Mouse (Mus musculus): ENCODE results near the gene Krt26. TPM values are rescaled to one million over a fixed set of nuclear protein-coding genes. Genes with fewer than 3 reads are reported as not detected.
A peak's percentile ranks its signal among the peaks of the same experiment; 100 is the strongest.

The Krt26 gene
- polyA plus RNA-seq, 1 experiment from 2014 or later, result not detected

DNA sequence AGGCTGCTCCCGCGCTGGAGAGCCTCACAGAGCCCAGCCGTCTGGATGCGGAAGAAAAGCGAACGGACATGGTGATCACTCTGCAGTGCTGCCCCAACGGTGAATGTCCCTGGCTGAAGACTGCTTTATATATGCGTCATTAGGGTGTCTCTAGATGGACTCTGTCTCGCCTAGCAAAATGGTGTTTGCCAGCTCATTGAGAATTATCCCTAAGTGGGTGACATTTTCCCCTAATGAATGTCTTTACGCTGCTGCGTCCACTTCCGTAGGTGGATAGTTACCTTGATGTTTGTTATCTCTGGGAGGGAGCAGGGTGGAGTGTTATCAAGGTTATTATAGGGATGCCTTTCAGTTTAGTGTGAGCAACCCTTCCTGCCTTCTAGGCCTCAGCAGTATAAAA is 13.2 kb upstream of the Krt26 start, which contains the start of gene Krt27:
Gene Krt27, minus strand, starts transcription at position 101 of the 400 bp plus-strand sequence.
- H3K36me3 ChIP-seq (ENCODE audit: control insufficient read depth, insufficient read depth, low read length), result no peaks in the 10 kb centered on the region
- no peaks in the 10 kb centered on the region for H3K27me3 ChIP-seq (ENCODE audit: control insufficient read depth, insufficient read depth, low read length)
- no peak for ATAC-seq (ENCODE audit: insufficient read depth, low FRiP score)
- WGBS, result 67% methylated on average over 12 of the region's 12 CpGs
- no peaks in the 10 kb centered on the region for H3K9me3 ChIP-seq (replicated peaks; ENCODE audit: control insufficient read depth, low read length)
- no peak within 1 kb of the TSS for H3K27ac ChIP-seq (ENCODE audit: low read length)
- H3K4me3 ChIP-seq (replicated peaks; ENCODE audit: low read length), result no peak within 1 kb of the TSS
- H3K4me1 ChIP-seq (ENCODE audit: control insufficient read depth, insufficient read depth, low read length), result no peaks in the 10 kb centered on the region
- no peak within 1 kb of the TSS for H3K4me2 ChIP-seq (ENCODE audit: low read depth, low read length)
- no peak within 1 kb of the TSS for H3K9ac ChIP-seq (ENCODE audit: low read length)

DNA sequence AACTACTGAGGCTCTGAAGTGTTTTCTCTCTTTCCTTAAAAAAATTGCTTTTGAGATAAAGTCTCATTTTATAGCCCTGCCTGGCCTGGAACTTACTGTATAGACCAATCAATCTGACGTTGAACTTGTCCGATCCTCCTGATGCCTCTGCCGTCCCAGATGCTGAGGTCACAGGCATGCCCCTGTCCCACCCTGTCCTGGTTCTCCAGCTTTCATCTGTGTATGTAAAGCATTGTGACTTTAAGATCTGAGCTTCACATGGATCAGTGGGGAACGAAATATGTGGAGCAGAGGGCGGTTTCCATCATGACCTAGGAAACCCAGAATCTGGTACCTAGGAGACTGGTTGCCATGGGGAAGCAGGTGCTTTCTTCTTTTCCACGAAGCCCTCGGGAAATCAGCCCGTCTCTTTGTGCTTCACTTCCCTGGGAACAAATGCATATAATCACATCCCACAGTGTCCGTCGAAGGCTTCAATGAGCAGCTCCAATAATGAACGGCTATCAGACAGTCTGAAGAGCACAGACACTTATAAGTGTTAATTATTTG is 1.6 kb upstream of the Krt26 start:
- no peak for ATAC-seq (ENCODE audit: insufficient read depth, low FRiP score)
- Histone ChIP-seq H3K9ac (ENCODE audit: low read length) (no peak overlapping the region), H3K4me2 (ENCODE audit: low read depth, low read length) (no peak overlapping the region), H3K4me3 (replicated peaks; ENCODE audit: low read length) (no peak overlapping the region), H3K36me3 (ENCODE audit: control insufficient read depth, insufficient read depth, low read length) (no peaks in the 10 kb centered on the region), H3K4me1 (ENCODE audit: control insufficient read depth, insufficient read depth, low read length) (no peaks in the 10 kb centered on the region), H3K27me3 (ENCODE audit: control insufficient read depth, insufficient read depth, low read length) (no peaks in the 10 kb centered on the region), H3K27ac (ENCODE audit: low read length) (no peak overlapping the region), H3K9me3 (replicated peaks; ENCODE audit: control insufficient read depth, low read length) (no peaks in the 10 kb centered on the region)
- 81% methylated on average over 11 of the region's 11 CpGs for WGBS

DNA sequence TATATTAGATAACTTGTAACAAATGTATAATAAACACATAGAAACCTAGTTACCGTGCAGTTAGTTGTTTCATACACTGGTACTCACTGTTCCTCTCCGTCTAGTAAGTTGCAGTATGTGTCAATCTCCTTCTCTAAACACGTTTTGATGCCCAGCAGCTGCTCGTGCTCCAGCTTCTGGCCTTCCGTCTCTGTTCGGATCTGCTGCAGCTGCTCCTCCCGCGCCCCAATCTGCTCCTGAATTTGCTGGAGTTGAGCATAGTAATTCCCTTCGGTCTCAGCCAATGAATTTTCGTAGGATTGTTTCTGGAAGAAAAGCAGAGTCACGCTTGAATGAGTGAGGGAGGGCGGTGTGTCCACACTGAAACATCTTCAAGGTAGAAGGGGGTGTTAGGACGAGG is 4.3 kb downstream of the Krt26 start:
- 47% methylated on average over 13 of the region's 13 CpGs for WGBS

DNA sequence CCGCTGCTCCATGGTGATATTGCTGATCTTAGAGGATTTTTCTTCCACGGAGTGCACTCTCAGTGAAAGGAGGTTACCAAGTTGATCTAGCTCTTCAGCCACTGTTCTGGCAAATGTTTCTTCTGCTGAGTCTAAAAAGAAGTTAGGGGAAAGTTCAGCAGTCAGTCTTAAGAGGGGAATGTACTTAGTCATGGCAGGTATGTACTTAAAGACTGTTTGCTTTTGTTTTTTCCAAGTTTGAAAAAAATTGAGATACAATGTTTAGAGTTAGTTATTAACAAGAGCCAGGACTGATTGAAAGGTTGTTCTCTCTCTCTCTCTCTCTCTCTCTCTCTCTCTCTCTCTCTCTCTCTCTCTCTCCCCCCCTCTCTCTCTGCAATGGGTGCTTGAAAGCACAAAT is 8.1 kb downstream of the Krt26 start:
- Histone ChIP-seq H3K36me3 (ENCODE audit: control insufficient read depth, insufficient read depth, low read length) (no peaks in the 10 kb centered on the region), H3K9ac (ENCODE audit: low read length) (no peak overlapping the region), H3K27me3 (ENCODE audit: control insufficient read depth, insufficient read depth, low read length) (no peaks in the 10 kb centered on the region), H3K4me1 (ENCODE audit: control insufficient read depth, insufficient read depth, low read length) (no peaks in the 10 kb centered on the region; the same call in 1 of the 2 replicates), H3K4me2 (ENCODE audit: low read depth, low read length) (no peak overlapping the region), H3K4me3 (replicated peaks; ENCODE audit: low read length) (no peak overlapping the region), H3K27ac (ENCODE audit: low read length) (no peak overlapping the region), H3K9me3 (replicated peaks; ENCODE audit: control insufficient read depth, low read length) (no peaks in the 10 kb centered on the region)
- WGBS, result 37% methylated on average over 2 of the region's 2 CpGs
- ATAC-seq (ENCODE audit: insufficient read depth, low FRiP score), result no peak

More for the DNA sequence above, 4.3 kb downstream of the Krt26 start:
- no peaks in the 10 kb centered on the region for H3K36me3 ChIP-seq (ENCODE audit: control insufficient read depth, insufficient read depth, low read length)
- ATAC-seq (ENCODE audit: insufficient read depth, low FRiP score), result no peak
- no peak overlapping the region for H3K9ac ChIP-seq (ENCODE audit: low read length)
- H3K27me3 ChIP-seq (ENCODE audit: control insufficient read depth, insufficient read depth, low read length), result no peaks in the 10 kb centered on the region
- H3K9me3 ChIP-seq (replicated peaks; ENCODE audit: control insufficient read depth, low read length), result no peaks in the 10 kb centered on the region
- H3K4me2 ChIP-seq (ENCODE audit: low read depth, low read length), result no peak overlapping the region
- no peak overlapping the region for H3K4me3 ChIP-seq (replicated peaks; ENCODE audit: low read length)
- H3K4me1 ChIP-seq (ENCODE audit: control insufficient read depth, insufficient read depth, low read length), result no peaks in the 10 kb centered on the region; the same call in 1 of the 2 replicates
- H3K27ac ChIP-seq (ENCODE audit: low read length), result no peak overlapping the region

DNA sequence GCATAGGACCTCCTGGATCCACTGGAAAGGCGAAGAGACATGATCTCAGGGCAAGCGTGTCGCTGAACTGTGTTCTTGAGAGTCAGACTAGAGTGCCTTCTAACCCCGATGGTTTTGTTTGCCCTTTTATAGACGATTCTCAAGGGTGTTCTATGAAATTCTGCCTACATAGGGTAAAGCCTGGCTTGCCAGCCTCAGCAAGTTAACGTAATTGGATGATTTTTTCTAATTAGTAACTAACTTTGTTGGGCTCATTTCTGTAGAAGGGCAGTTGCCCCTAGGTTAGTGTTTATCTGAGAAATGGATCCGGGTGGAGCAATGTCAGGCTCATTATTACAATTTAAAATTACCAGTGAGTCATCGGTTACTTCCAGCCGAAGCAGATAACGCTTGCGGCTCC is 14.9 kb downstream of the Krt26 start, which contains the start of gene Krt25:
Gene Krt25, minus strand, starts transcription at position 101 of the 400 bp plus-strand sequence.
- no peak within 1 kb of the TSS for H3K4me2 ChIP-seq (ENCODE audit: low read depth, low read length)
- H3K4me1 ChIP-seq (ENCODE audit: control insufficient read depth, insufficient read depth, low read length), result peaks cover 3% of the 10 kb centered on the region; the same call in 1 of the 2 replicates
- no peaks in the 10 kb centered on the region for H3K36me3 ChIP-seq (ENCODE audit: control insufficient read depth, insufficient read depth, low read length)
- no peaks in the 10 kb centered on the region for H3K9me3 ChIP-seq (replicated peaks; ENCODE audit: control insufficient read depth, low read length)
- WGBS, result 89% methylated on average over 11 of the region's 11 CpGs
- no peak for ATAC-seq (ENCODE audit: insufficient read depth, low FRiP score)
- no peak within 1 kb of the TSS for H3K4me3 ChIP-seq (replicated peaks; ENCODE audit: low read length)
- no peak within 1 kb of the TSS for H3K27ac ChIP-seq (ENCODE audit: low read length)
- no peaks in the 10 kb centered on the region; the same call in 1 of the 2 replicates for H3K27me3 ChIP-seq (ENCODE audit: control insufficient read depth, insufficient read depth, low read length)
- H3K9ac ChIP-seq (ENCODE audit: low read length), result no peak within 1 kb of the TSS

DNA sequence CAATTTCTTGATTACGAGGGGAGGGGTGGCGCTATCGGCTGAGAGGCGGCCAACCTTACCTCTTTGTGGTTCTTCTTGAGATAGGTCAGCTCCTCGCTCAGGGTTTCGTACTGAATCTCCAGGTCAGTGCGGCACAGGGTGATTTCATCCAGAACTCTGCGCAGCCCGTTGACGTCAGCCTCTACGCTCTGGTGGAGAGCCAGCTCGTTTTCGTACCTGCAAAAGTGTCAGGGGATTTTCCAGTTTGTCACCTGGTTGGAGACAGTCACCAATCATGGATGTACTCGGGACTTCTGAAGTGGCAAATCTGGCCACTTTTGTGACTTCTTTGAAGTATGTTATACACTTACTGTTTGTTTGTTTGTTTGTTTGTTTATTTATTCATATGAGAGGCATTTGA is 16.7 kb downstream of the Krt26 start:
- Histone ChIP-seq H3K4me3 (replicated peaks; ENCODE audit: low read length) (no peak overlapping the region), H3K9ac (ENCODE audit: low read length) (no peak overlapping the region), H3K27ac (ENCODE audit: low read length) (no peak overlapping the region), H3K4me2 (ENCODE audit: low read depth, low read length) (no peak overlapping the region), H3K36me3 (ENCODE audit: control insufficient read depth, insufficient read depth, low read length) (no peaks in the 10 kb centered on the region), H3K9me3 (replicated peaks; ENCODE audit: control insufficient read depth, low read length) (no peaks in the 10 kb centered on the region), H3K27me3 (ENCODE audit: control insufficient read depth, insufficient read depth, low read length) (no peaks in the 10 kb centered on the region; the same call in 1 of the 2 replicates), H3K4me1 (ENCODE audit: control insufficient read depth, insufficient read depth, low read length) (peaks cover 3% of the 10 kb centered on the region; the same call in 1 of the 2 replicates)
- 89% methylated on average over 14 of the region's 14 CpGs for WGBS
- ATAC-seq (ENCODE audit: insufficient read depth, low FRiP score), result no peak

DNA sequence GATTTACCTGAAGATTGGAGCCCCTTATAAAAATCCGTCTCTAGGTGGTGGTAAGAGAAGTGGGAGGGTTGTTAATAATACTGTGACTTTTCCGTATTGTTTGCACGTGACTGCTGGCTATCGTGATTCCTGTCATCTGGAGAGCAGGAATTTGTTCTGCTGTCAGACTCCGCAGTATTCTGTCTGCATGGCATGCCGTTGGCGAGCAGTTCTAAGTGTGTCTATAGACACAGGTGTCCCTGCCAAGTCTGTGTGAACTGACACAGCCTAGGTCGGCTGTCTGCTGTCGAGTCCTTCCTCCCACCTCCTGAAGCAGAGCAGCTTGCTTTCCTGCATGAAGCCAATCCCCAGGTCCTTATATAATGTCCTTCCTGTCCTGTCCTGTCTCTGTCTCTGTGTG is 18.6 kb downstream of the Krt26 start:
- no peak overlapping the region for H3K9ac ChIP-seq (ENCODE audit: low read length)
- H3K4me3 ChIP-seq (replicated peaks; ENCODE audit: low read length), result no peak overlapping the region; the same call in 1 of the 2 replicates
- no peak overlapping the region for H3K27ac ChIP-seq (ENCODE audit: low read length)
- no peak; the same call in 1 of the 2 replicates for ATAC-seq (ENCODE audit: insufficient read depth, low FRiP score)
- peaks cover 3% of the 10 kb centered on the region; the same call in 1 of the 2 replicates for H3K4me1 ChIP-seq (ENCODE audit: control insufficient read depth, insufficient read depth, low read length)
- H3K27me3 ChIP-seq (ENCODE audit: control insufficient read depth, insufficient read depth, low read length), result no peaks in the 10 kb centered on the region; the same call in 1 of the 2 replicates
- no peaks in the 10 kb centered on the region for H3K36me3 ChIP-seq (ENCODE audit: control insufficient read depth, insufficient read depth, low read length)
- H3K9me3 ChIP-seq (replicated peaks; ENCODE audit: control insufficient read depth, low read length), result no peaks in the 10 kb centered on the region
- H3K4me2 ChIP-seq (ENCODE audit: low read depth, low read length), result peak overlapping the region; percentile 29; the same call in 1 of the 2 replicates
- 22% methylated on average over 9 of the region's 9 CpGs for WGBS

DNA sequence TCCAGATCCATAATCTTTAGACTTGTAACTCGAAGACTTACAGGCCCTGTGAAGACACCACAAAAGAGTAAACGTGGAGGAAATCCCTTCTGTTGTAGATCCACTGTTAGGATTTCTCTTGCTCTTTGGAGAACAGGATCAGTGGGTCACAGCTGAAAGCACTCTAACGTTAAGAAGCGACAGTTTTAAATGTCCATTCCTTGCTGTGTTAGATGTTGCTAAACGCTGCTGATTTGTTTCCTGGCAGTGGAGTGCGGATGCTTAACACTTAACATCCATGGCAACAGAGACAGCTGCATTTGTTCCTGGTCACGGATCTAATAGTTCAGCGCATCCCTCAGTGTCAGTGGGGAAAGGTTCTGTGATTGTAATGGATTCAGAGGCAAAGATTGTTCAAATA is 21.2 kb downstream of the Krt26 start:
- H3K9ac ChIP-seq (ENCODE audit: low read length), result no peak overlapping the region
- H3K27me3 ChIP-seq (ENCODE audit: control insufficient read depth, insufficient read depth, low read length), result no peaks in the 10 kb centered on the region; the same call in 1 of the 2 replicates
- H3K9me3 ChIP-seq (replicated peaks; ENCODE audit: control insufficient read depth, low read length), result no peaks in the 10 kb centered on the region
- H3K4me3 ChIP-seq (replicated peaks; ENCODE audit: low read length), result no peak overlapping the region
- no peak overlapping the region for H3K27ac ChIP-seq (ENCODE audit: low read length)
- peaks cover 3% of the 10 kb centered on the region; the same call in 1 of the 2 replicates for H3K4me1 ChIP-seq (ENCODE audit: control insufficient read depth, insufficient read depth, low read length)
- H3K4me2 ChIP-seq (ENCODE audit: low read depth, low read length), result no peak overlapping the region
- ATAC-seq (ENCODE audit: insufficient read depth, low FRiP score), result no peak
- H3K36me3 ChIP-seq (ENCODE audit: control insufficient read depth, insufficient read depth, low read length), result no peaks in the 10 kb centered on the region
- WGBS, result 38% methylated on average over 8 of the region's 8 CpGs

DNA sequence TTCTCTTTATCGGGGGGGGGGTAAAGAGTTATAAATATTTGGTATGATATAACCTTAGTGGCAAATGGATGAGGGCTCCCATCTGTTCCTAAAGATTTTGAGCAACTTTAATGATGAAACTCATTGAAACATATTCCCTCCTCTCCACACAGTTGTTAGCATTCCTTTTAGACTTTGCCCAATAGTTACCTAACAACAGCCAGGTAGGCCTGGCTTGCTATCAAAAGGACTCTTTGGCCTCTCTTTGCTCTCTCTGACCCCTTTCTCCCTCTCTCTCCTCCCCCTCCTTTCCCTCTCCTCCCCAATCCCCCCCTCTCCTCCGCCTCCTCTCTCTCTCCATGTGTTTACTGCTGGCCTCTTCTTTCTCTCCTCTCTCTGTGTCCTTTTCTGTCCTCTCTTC is 23.2 kb downstream of the Krt26 start:
- Histone ChIP-seq H3K4me3 (replicated peaks; ENCODE audit: low read length) (no peak overlapping the region), H3K4me2 (ENCODE audit: low read depth, low read length) (no peak overlapping the region), H3K27ac (ENCODE audit: low read length) (no peak overlapping the region), H3K27me3 (ENCODE audit: control insufficient read depth, insufficient read depth, low read length) (no peaks in the 10 kb centered on the region; the same call in 1 of the 2 replicates), H3K9me3 (replicated peaks; ENCODE audit: control insufficient read depth, low read length) (no peaks in the 10 kb centered on the region), H3K4me1 (ENCODE audit: control insufficient read depth, insufficient read depth, low read length) (peaks cover 3% of the 10 kb centered on the region; the same call in 1 of the 2 replicates), H3K36me3 (ENCODE audit: control insufficient read depth, insufficient read depth, low read length) (no peaks in the 10 kb centered on the region), H3K9ac (ENCODE audit: low read length) (no peak overlapping the region)
- ATAC-seq (ENCODE audit: insufficient read depth, low FRiP score), result no peak
- WGBS, result 59% methylated on average over 2 of the region's 2 CpGs

All from stomach, embryonic 16.5 days (tissue).